Mouse (Mus musculus) lung, embryonic 15.5 days (tissue): ENCODE measurements around the gene Ell3. TPM values are rescaled to one million over a fixed set of nuclear protein-coding genes. Genes with fewer than 3 reads are reported as not detected.

Source experiments
- ATAC-seq: fragments of 200-750 bp; cut with Nextera tagmentation; 2 replicates; pipeline ENCODE4 v1.8.0; 2017; ENCODE audit warnings: moderate number of reproducible peaks, borderline replicate concordance; ENCODE audit not compliant: low FRiP score, low TSS enrichment; ENCODE audit errors: extremely low read depth
- H3K27ac ChIP-seq: fragments of 300-500 bp; sonication (generic); 2 replicates; pipeline ENCODE4 v1.5.1; 2015; ENCODE audit warnings: moderate library complexity, mild to moderate bottlenecking, inconsistent platforms
- H3K27me3 ChIP-seq: fragments of 300-500 bp; sonication (generic); 2 replicates; pipeline ENCODE4 v1.6.1; 2015; ENCODE audit warnings: inconsistent platforms
- H3K36me3 ChIP-seq: fragments of 300-500 bp; sonication (generic); 2 replicates; pipeline ENCODE4 v1.6.1; 2015; ENCODE audit warnings: inconsistent platforms
- H3K4me1 ChIP-seq: fragments of 300-500 bp; sonication (generic); 2 replicates; pipeline ENCODE4 v1.6.1; 2015; ENCODE audit warnings: inconsistent platforms
- H3K4me2 ChIP-seq: fragments of 300-500 bp; sonication (generic); 2 replicates; pipeline ENCODE4 v1.6.1; 2015; ENCODE audit warnings: inconsistent platforms, mild to moderate bottlenecking, moderate library complexity
- H3K4me3 ChIP-seq: fragments of 300-500 bp; sonication (generic); 2 replicates; pipeline ENCODE4 v1.5.1; 2015; ENCODE audit warnings: mild to moderate bottlenecking, inconsistent platforms
- H3K9ac ChIP-seq: fragments of 300-500 bp; sonication (generic); 2 replicates; pipeline ENCODE4 v1.6.1; 2015; ENCODE audit warnings: inconsistent platforms
- H3K9me3 ChIP-seq: fragments of 300-500 bp; sonication (generic); 2 replicates; pipeline ENCODE4 v1.6.1; 2016; ENCODE audit warnings: inconsistent platforms
- WGBS: fragments of 180-500 bp; shearing (Covaris S2); methylation state at CpG from one replicate; pipeline ENCODE4 v1.1.7; 2015; 5-methylcytosine and 5-hydroxymethylcytosine counted together
- microRNA-seq: library from miRNA; unstranded; fragments of <30 nt; microRNA quantifications from one replicate; pipeline ENCODE4, GENCODE M21; 2016
- polyA plus RNA-seq: library from polyadenylated mRNA; unstranded; fragments of >200 nt; fragmentation: Nextera tagmentation; extraction: Ambion mirVana; gene quantifications from 2 replicates; pipeline ENCODE4 v1.2.1, GENCODE M21; 2015

Ell3 gene
- polyA plus RNA-seq, 1 experiment from 2014 or later = 10.1 TPM

- WGBS = 25% methylated on average over 3 of the region's 3 CpGs
- peak overlapping the region; percentile 56 for H3K4me2 ChIP-seq
- H3K9me3 ChIP-seq = no peaks in the 10 kb centered on the region
- H3K36me3 ChIP-seq = peaks cover 28% of the 10 kb centered on the region
- peaks cover 26% of the 10 kb centered on the region for H3K4me1 ChIP-seq
- no peaks in the 10 kb centered on the region for H3K27me3 ChIP-seq
- ATAC-seq = no peak
- H3K4me3 ChIP-seq = peak overlapping the region; percentile 89
- H3K9ac ChIP-seq = peak overlapping the region; percentile 100
- H3K27ac ChIP-seq = no peak overlapping the region
These were observed 29.0 kb downstream of the Ell3 start for GRCm38 (mm10) chr2:121415103-121415502.

GRCm38 (mm10) chr2:121414139-121414685 lies 29.9 kb downstream of the Ell3 start:
- H3K4me3 ChIP-seq = peak overlapping the region; percentile 89
- H3K4me1 ChIP-seq = peaks cover 26% of the 10 kb centered on the region
- H3K9me3 ChIP-seq = no peaks in the 10 kb centered on the region
- H3K36me3 ChIP-seq = peaks cover 28% of the 10 kb centered on the region
- peak overlapping the region; percentile 98 for H3K27ac ChIP-seq
- H3K27me3 ChIP-seq = no peaks in the 10 kb centered on the region
- WGBS = 0% methylated on average over 32 of the region's 32 CpGs
- peak; percentile 49 for ATAC-seq
- H3K4me2 ChIP-seq = peak overlapping the region; percentile 56
- peak overlapping the region; percentile 100 for H3K9ac ChIP-seq

- H3K27ac ChIP-seq = peak within 1 kb of the TSS; percentile 98
- H3K9ac ChIP-seq = peak within 1 kb of the TSS; percentile 100
- peak; percentile 99 for ATAC-seq
- H3K4me2 ChIP-seq = peak within 1 kb of the TSS; percentile 67
- peaks cover 21% of the 10 kb centered on the region for H3K36me3 ChIP-seq
- no peaks in the 10 kb centered on the region for H3K27me3 ChIP-seq
- H3K4me3 ChIP-seq = peak within 1 kb of the TSS; percentile 89
- peaks cover 20% of the 10 kb centered on the region for H3K4me1 ChIP-seq
- H3K9me3 ChIP-seq = no peaks in the 10 kb centered on the region
- WGBS = under 1% methylated on average over 66 of the region's 68 CpGs
These were observed 30.6 kb downstream of the Ell3 start, which contains the start of the genes Pdia3 and Catsper2 for GRCm38 (mm10) chr2:121413387-121414042. Gene Pdia3, plus strand, starts transcription at chr2:121413775. Gene Catsper2, minus strand, starts transcription at chr2:121413792.

GRCm38 (mm10) chr2:121412843-121413386 lies 31.2 kb downstream of the Ell3 start:
- H3K4me2 ChIP-seq = peak overlapping the region; percentile 67
- H3K4me1 ChIP-seq = peaks cover 20% of the 10 kb centered on the region
- 7% methylated on average over 4 of the region's 4 CpGs for WGBS
- no peaks in the 10 kb centered on the region for H3K27me3 ChIP-seq
- H3K27ac ChIP-seq = peak overlapping the region; percentile 98
- H3K4me3 ChIP-seq = peak overlapping the region; percentile 89
- H3K9me3 ChIP-seq = no peaks in the 10 kb centered on the region
- ATAC-seq = peak; percentile 13; the same call in 1 of the 2 replicates
- peaks cover 15% of the 10 kb centered on the region for H3K36me3 ChIP-seq
- H3K9ac ChIP-seq = peak overlapping the region; percentile 69

- Histone ChIP-seq H3K27me3 (no peaks in the 10 kb centered on the region), H3K9me3 (no peaks in the 10 kb centered on the region), H3K4me1 (peaks cover 3% of the 10 kb centered on the region), H3K27ac (no peak overlapping the region), H3K9ac (no peak overlapping the region), H3K4me3 (no peak overlapping the region), H3K4me2 (no peak overlapping the region), H3K36me3 (no peaks in the 10 kb centered on the region)
- ATAC-seq = no peak
- 31% methylated on average over 4 of the region's 4 CpGs for WGBS
These were observed 35.9 kb downstream of the Ell3 start for GRCm38 (mm10) chr2:121408160-121408559.

- no peak overlapping the region for H3K27ac ChIP-seq
- no peaks in the 10 kb centered on the region for H3K9me3 ChIP-seq
- H3K4me2 ChIP-seq = no peak overlapping the region
- no peak overlapping the region for H3K9ac ChIP-seq
- no peak overlapping the region for H3K4me3 ChIP-seq
- H3K27me3 ChIP-seq = no peaks in the 10 kb centered on the region
- H3K4me1 ChIP-seq = no peaks in the 10 kb centered on the region
- H3K36me3 ChIP-seq = no peaks in the 10 kb centered on the region
- no peak for ATAC-seq
These were observed 40.8 kb downstream of the Ell3 start for GRCm38 (mm10) chr2:121403296-121403695.

- no peak overlapping the region for H3K4me3 ChIP-seq
- no peaks in the 10 kb centered on the region for H3K27me3 ChIP-seq
- H3K9me3 ChIP-seq = no peaks in the 10 kb centered on the region
- no peak for ATAC-seq
- no peaks in the 10 kb centered on the region for H3K4me1 ChIP-seq
- H3K9ac ChIP-seq = no peak overlapping the region
- 13% methylated on average over 8 of the region's 8 CpGs for WGBS
- H3K27ac ChIP-seq = no peak overlapping the region
- H3K4me2 ChIP-seq = no peak overlapping the region
- no peaks in the 10 kb centered on the region for H3K36me3 ChIP-seq
These were observed 47.5 kb downstream of the Ell3 start for GRCm38 (mm10) chr2:121396624-121397023.

Small RNA genes lying within 50 kb of the gene (microRNA-seq; reads per million reads assigned to microRNA genes)
- gene Gm22953 = not detected

Other genes starting within 250 kb of the Ell3 start
- gene Trp53bp1, start 172.9 kb downstream of the Ell3 start, polyA plus RNA-seq = 61.6 and 66.8 TPM in 2 replicates
- 3.5 TPM in 2 replicates for gene Map1a, start 154.7 kb downstream of the Ell3 start, polyA plus RNA-seq
- 10.0 and 12.3 TPM in 2 replicates for gene Ppip5k1, start 88.9 kb downstream of the Ell3 start, polyA plus RNA-seq
- 2.8 and 3.6 TPM in 2 replicates for gene Ckmt1, start 86.6 kb downstream of the Ell3 start, polyA plus RNA-seq
- gene Strc, start 57.1 kb downstream of the Ell3 start, polyA plus RNA-seq = not detected in 2 replicates
- gene Pdia3, start 30.5 kb downstream of the Ell3 start, polyA plus RNA-seq = 874 and 889 TPM in 2 replicates
- gene Catsper2, start 30.5 kb downstream of the Ell3 start, polyA plus RNA-seq = 1.3 and 2.3 TPM in 2 replicates
- 430 and 452 TPM in 2 replicates for gene Serf2, start 4.9 kb upstream of the Ell3 start, polyA plus RNA-seq
- 97.0 and 99.5 TPM in 2 replicates for gene Hypk, start 9.0 kb upstream of the Ell3 start, polyA plus RNA-seq
- gene Serinc4, start 12.5 kb upstream of the Ell3 start, polyA plus RNA-seq = 0.07 and 0.20 TPM in 2 replicates
- 45.7 and 51.1 TPM in 2 replicates for gene Mfap1b, start 29.8 kb upstream of the Ell3 start, polyA plus RNA-seq
- gene Mfap1a, start 62.4 kb upstream of the Ell3 start, polyA plus RNA-seq = 28.0 and 31.8 TPM in 2 replicates
- gene Wdr76, start 62.4 kb upstream of the Ell3 start, polyA plus RNA-seq = 8.8 and 9.3 TPM in 2 replicates